Mouse (Mus musculus) heart, embryonic 11.5 days (tissue): Measurements from ENCODE around the gene Inpp1. TPM values are rescaled to one million over a fixed set of nuclear protein-coding genes. Genes with fewer than 3 reads are reported as not detected.
A peak's percentile ranks its signal among the peaks of the same experiment; 100 is the strongest.

ENCODE experiments used
- ATAC-seq: fragments of 200-750 bp; cut with Nextera tagmentation; replicated peaks from 2 replicates; pipeline ENCODE4 v1.8.0; 2017; ENCODE audit warnings: moderate library complexity; ENCODE audit not compliant: insufficient number of reproducible peaks, low FRiP score, low TSS enrichment
- H3K27ac ChIP-seq: fragments of 300-500 bp; sonication (generic); 2 replicates; pipeline ENCODE4 v1.5.1; 2014; ENCODE audit warnings: mild to moderate bottlenecking, low read depth, low read length
- H3K27me3 ChIP-seq: fragments of 300-500 bp; sonication (generic); 2 replicates; pipeline ENCODE4 v1.6.1; 2014; ENCODE audit warnings: mild to moderate bottlenecking, low read length, mixed read lengths; ENCODE audit not compliant: control insufficient read depth, insufficient read depth
- H3K36me3 ChIP-seq: fragments of 300-500 bp; sonication (generic); 2 replicates; pipeline ENCODE4 v1.6.1; 2014; ENCODE audit warnings: mild to moderate bottlenecking, low read length, moderate library complexity, mixed read lengths; ENCODE audit not compliant: control insufficient read depth, insufficient read depth
- H3K4me1 ChIP-seq: fragments of 300-500 bp; sonication (generic); 2 replicates; pipeline ENCODE4 v1.6.1; 2014; ENCODE audit warnings: low read length; ENCODE audit not compliant: control insufficient read depth, insufficient read depth
- H3K4me2 ChIP-seq: fragments of 300-500 bp; sonication (generic); 2 replicates; pipeline ENCODE4 v1.6.1; 2014; ENCODE audit warnings: mild to moderate bottlenecking, moderate library complexity
- H3K4me3 ChIP-seq: fragments of 300-500 bp; sonication (generic); 2 replicates; pipeline ENCODE4 v1.5.1; 2014; ENCODE audit warnings: low read depth, low read length
- H3K9ac ChIP-seq: fragments of 300-500 bp; sonication (generic); 2 replicates; pipeline ENCODE4 v1.6.1; 2014; ENCODE audit warnings: mild to moderate bottlenecking, low read depth, low read length, moderate library complexity
- H3K9me3 ChIP-seq: fragments of 300-500 bp; sonication (generic); replicated peaks from 2 replicates; pipeline ENCODE4 v1.6.1; 2016; ENCODE audit warnings: low read length; ENCODE audit not compliant: control insufficient read depth
- WGBS: fragments of 180-500 bp; shearing (Covaris S2); extraction: QIAGEN DNeasy Blood & Tissue Kit; methylation state at CpG from one replicate; pipeline ENCODE4 v1.1.7; 2014; ENCODE audit not compliant: insufficient replicate concordance; 5-methylcytosine and 5-hydroxymethylcytosine counted together
- polyA plus RNA-seq: library from polyadenylated mRNA; unstranded; fragments of >200 nt; fragmentation: Nextera tagmentation; extraction: Ambion mirVana; gene quantifications from 2 replicates; pipeline ENCODE4 v1.2.1, GENCODE M21; 2014

The Inpp1 gene
- polyA plus RNA-seq, 1 experiment from 2014 or later: 15.0 TPM

DNA sequence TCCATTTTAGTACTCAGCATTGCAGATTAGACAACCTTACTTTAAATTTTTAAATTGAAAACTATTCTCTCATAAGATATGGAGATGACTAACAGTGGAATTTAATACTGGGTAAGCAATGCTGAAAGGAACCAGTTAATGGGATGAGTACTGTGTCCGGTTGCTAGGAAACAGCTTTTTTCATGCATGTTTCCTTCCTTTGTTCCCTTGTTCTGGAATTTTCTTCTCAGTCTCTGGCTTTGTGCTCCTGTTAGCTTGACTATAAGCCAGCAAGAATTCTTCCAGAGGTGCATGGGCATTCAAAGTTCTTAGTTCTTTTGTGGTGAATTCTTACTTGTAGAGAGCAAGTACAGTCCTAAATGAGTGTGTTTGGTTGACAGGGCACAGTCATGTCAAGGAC is 59.3 kb downstream of the Inpp1 start:
- Histone ChIP-seq H3K27me3 (no peaks in the 10 kb centered on the region), H3K4me3 (no peak overlapping the region), H3K4me1 (no peaks in the 10 kb centered on the region), H3K36me3 (no peaks in the 10 kb centered on the region), H3K9ac (no peak overlapping the region), H3K27ac (no peak overlapping the region), H3K4me2 (no peak overlapping the region), H3K9me3 (no peaks in the 10 kb centered on the region)
- WGBS: 75% methylated on average over 1 of the region's 1 CpGs
- no peak for ATAC-seq

DNA sequence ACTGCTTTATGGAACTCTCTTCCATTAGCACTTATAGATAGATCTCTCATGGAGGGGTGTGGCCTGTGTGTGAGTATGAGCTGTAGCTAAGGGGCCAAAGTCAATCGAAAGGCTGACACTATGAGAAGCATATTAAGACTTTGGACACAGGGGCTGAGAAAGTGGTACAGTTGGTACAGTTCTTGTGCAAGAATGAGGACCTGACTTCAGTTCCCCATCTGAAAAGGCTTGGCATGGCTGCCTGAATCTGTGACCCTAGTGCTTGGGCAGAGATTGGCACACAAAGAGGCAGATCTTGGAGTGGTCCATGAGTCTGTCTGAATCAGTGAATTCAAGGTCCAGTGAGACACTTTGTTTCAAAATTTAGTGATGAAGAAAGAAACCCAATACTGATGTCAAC is 63.2 kb downstream of the Inpp1 start:
- H3K36me3 ChIP-seq: no peaks in the 10 kb centered on the region
- no peak for ATAC-seq
- no peaks in the 10 kb centered on the region for H3K9me3 ChIP-seq
- no peak overlapping the region for H3K4me2 ChIP-seq
- no peaks in the 10 kb centered on the region for H3K27me3 ChIP-seq
- WGBS: 86% methylated on average over 1 of the region's 1 CpGs
- no peak overlapping the region for H3K9ac ChIP-seq
- H3K27ac ChIP-seq: no peak overlapping the region
- H3K4me1 ChIP-seq: peaks cover 3% of the 10 kb centered on the region; the same call in 1 of the 2 replicates
- H3K4me3 ChIP-seq: no peak overlapping the region

DNA sequence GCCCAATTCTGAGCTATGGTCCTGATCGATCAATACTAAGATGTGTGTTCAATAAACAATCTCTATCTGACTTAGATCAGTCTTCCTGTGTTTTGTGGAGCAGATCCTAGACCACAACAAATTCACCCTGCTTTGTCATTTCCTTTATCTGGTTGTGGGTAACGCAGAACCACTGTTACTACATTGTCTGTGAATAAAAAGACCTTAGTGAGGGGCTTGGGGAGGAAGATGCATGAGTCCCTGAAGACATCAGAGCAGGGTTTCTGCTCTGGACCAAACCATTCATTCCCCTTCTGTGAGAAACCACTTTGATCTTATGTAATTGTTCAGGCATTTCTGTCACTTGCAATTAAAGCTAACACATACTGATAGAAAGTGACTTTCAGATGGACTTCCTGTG is 63.7 kb downstream of the Inpp1 start:
- no peak for ATAC-seq
- Histone ChIP-seq H3K4me3 (no peak overlapping the region), H3K4me2 (no peak overlapping the region), H3K36me3 (no peaks in the 10 kb centered on the region), H3K9ac (no peak overlapping the region), H3K9me3 (no peaks in the 10 kb centered on the region), H3K27ac (no peak overlapping the region), H3K4me1 (peaks cover 3% of the 10 kb centered on the region; the same call in 1 of the 2 replicates), H3K27me3 (no peaks in the 10 kb centered on the region)
- WGBS: 87% methylated on average over 2 of the region's 2 CpGs

DNA sequence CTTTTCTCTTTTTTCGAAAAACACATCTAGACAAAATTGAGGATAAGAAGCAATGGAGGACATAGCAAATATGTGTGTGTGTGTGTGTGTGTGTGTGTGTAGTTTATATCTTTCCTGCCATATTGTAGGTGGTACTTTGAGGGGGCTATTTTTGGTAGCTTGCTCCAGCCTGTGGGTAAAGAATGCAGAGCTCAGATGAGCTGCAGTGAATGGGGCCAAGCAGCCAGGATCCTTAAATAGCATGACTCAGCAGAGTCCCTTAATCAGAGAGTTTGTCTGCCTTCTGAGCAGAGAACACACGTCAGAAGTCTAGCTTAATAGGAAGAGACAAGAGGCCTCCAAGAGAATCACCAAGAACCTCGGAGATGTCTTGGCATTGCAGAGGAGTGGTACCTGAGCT is 64.8 kb downstream of the Inpp1 start:
- Histone ChIP-seq H3K27me3 (no peaks in the 10 kb centered on the region), H3K4me1 (peaks cover 3% of the 10 kb centered on the region; the same call in 1 of the 2 replicates), H3K9ac (no peak overlapping the region), H3K9me3 (no peaks in the 10 kb centered on the region), H3K36me3 (no peaks in the 10 kb centered on the region), H3K4me2 (no peak overlapping the region; the same call in 1 of the 2 replicates), H3K4me3 (no peak overlapping the region), H3K27ac (0 out of 2 replicates have a peak overlapping the region, but pooled peaks have one; percentile 41)
- no peak for ATAC-seq
- 44% methylated on average over 3 of the region's 3 CpGs for WGBS

DNA sequence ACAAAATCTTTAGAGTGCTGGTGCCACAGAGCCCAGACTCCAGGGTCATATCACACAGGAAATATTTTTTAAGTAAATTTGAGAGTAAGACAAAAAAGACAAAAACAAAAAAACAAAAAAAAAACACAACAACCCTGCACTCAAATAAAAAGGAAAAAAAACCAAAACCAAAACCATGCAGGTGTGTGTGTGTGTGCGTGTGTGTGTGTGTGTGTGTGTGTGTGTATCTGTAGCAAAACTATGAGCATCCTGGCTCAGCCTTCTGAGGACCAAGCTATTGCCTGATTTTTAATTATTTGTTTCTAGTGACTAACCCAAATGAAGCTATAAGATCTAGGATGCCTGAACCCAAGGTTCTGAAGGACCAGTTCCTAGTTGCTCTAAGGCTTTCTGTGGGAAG is 65.9 kb downstream of the Inpp1 start:
- Histone ChIP-seq H3K4me3 (no peak overlapping the region), H3K9ac (no peak overlapping the region), H3K4me2 (no peak overlapping the region), H3K9me3 (no peaks in the 10 kb centered on the region), H3K36me3 (no peaks in the 10 kb centered on the region), H3K4me1 (peaks cover 3% of the 10 kb centered on the region; the same call in 1 of the 2 replicates), H3K27me3 (no peaks in the 10 kb centered on the region), H3K27ac (no peak overlapping the region)
- ATAC-seq: no peak
- WGBS: 74% methylated on average over 1 of the region's 1 CpGs

DNA sequence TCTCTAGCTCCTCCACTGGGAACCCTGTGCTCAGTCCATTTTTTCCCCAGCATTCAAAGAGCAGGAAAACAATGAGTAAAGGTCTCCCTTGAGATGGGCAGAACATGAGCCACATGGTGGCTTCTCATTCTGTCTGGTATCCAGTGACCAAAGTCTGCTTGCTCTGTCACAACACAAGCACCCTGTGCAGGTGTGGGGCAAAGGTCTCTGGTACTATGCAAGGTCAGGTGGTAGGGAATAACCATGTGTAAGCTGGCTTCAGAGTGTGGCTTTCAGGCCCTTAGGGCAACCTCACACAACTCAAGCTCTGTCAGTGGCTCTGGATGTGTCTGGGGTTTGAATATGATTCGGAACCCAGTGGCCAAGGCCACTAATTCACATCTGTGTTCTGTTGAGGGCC is 67.5 kb downstream of the Inpp1 start:
- ATAC-seq: no peak
- 80% methylated on average over 1 of the region's 1 CpGs for WGBS
- Histone ChIP-seq H3K27ac (no peak overlapping the region), H3K9ac (no peak overlapping the region), H3K4me3 (no peak overlapping the region), H3K36me3 (no peaks in the 10 kb centered on the region), H3K4me1 (peaks cover 3% of the 10 kb centered on the region; the same call in 1 of the 2 replicates), H3K4me2 (no peak overlapping the region), H3K27me3 (no peaks in the 10 kb centered on the region), H3K9me3 (no peaks in the 10 kb centered on the region)

DNA sequence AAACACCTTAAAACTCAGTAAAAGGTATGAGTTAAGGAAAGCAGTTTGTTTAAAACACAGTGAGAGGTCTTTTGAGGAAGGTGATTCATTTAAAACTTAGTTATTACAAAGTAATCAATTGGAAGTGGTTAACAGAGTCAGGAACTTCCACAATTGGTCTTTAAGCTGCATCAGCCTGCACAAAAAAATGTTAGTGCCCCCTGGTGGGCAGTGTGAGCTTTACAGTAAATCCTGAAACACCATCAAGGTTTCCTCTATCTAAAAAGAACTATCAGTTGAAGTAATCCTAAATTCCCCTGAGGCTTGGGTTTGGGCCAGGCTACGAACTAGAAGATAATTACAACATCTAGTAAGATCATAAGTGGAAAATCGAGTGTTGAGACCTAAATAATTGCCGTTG is 69.2 kb downstream of the Inpp1 start:
- no peak overlapping the region for H3K9ac ChIP-seq
- peaks cover 3% of the 10 kb centered on the region; the same call in 1 of the 2 replicates for H3K4me1 ChIP-seq
- no peaks in the 10 kb centered on the region for H3K9me3 ChIP-seq
- WGBS: 18% methylated on average over 3 of the region's 3 CpGs
- H3K4me3 ChIP-seq: no peak overlapping the region
- no peak overlapping the region for H3K27ac ChIP-seq
- H3K36me3 ChIP-seq: no peaks in the 10 kb centered on the region
- ATAC-seq: no peak
- no peaks in the 10 kb centered on the region for H3K27me3 ChIP-seq
- H3K4me2 ChIP-seq: no peak overlapping the region

DNA sequence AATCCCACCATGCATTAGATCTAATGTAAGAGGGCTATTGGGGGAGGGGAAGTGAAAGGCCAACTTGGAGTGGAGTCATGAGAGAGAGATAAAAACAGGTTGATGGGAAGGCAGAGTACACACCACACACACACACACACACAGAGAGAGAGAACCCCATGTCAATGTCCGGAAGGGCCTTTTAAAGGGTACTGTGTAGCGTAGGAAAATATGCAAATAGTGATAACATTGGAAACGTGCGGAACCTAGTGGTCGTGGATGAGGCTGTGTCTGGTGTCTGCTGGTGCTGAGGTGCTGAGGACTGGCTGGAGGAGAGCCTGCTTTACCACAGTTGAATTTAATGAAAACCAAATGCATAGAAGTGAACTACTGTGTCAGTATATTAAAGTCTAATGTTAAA is 74.9 kb downstream of the Inpp1 start:
- no peak overlapping the region for H3K4me3 ChIP-seq
- H3K9ac ChIP-seq: no peak overlapping the region
- no peaks in the 10 kb centered on the region for H3K9me3 ChIP-seq
- H3K27ac ChIP-seq: no peak overlapping the region
- no peak for ATAC-seq
- WGBS: 58% methylated on average over 5 of the region's 5 CpGs
- no peaks in the 10 kb centered on the region for H3K27me3 ChIP-seq
- H3K4me1 ChIP-seq: no peaks in the 10 kb centered on the region
- no peak overlapping the region for H3K4me2 ChIP-seq
- H3K36me3 ChIP-seq: no peaks in the 10 kb centered on the region
